Mouse (Mus musculus) G1E (cell line): Measurements from ENCODE around the gene Defb7.

Experiments used
- CTCF ChIP-seq: IDR thresholded peaks from 2 replicates; pipeline ENCODE4 v1.5.1; 2012; ENCODE audit warnings: low read depth, low read length, inconsistent platforms, mixed read lengths
- TAL1 ChIP-seq: conservative IDR thresholded peaks from 2 replicates; pipeline ENCODE4 v1.6.1; 2012; ENCODE audit warnings: low read depth, low read length, inconsistent platforms, mixed read lengths

GRCm38 (mm10) chr8:19461355-19461754 is 33.5 kb upstream of the Defb7 start:
- TF ChIP-seq CTCF (no peak), TAL1 (no peak)
